Mouse (Mus musculus): ENCODE measurements around the gene Abi1.
"Not testable (repeated sequence)": the region's sequence is repeated elsewhere in the genome, so short reads cannot be mapped to it uniquely, and the experiment has no call there.

Abi1 gene

DNA sequence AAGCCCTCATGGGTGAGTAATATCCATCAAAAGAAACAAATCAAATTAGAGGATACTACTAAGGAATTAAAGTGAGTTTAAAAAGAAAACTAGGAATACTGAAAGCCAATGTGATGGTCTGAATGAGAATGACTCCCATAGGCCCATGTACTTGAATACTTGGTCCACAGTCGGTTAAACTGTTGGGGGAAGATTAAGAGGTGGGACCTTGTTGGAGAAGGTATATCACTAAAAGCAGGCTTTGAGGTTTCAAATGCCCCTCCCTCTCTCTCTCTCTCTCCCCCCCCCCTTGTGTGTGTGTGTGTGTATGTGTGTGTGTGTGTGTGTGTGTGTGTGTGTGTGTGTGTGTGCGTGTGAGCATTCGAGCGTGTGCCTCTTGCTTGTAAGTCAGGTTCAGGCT is 9.4 kb downstream of the Abi1 start:
- DNase-seq (ENCODE audit: low spot score) = no peak

DNA sequence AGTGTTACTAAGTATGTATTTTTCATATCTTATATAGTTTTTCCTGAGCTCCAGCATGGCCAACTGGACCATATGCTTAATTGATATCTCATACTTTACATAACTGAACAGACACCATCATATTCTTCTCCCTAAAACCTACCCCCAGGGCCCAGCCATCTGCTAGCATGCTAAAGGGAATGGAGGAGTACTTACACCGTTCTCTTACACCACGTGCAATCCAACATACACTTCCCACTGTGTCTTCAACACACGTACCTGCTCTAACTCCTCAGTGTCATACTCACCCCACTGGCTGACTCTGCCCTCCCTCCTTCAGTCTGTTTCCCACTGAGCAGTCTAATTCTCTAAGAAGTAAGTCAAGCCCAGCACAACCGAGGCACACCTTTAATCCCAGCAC is 11.2 kb downstream of the Abi1 start:
- no peak for DNase-seq (ENCODE audit: low spot score)

DNA sequence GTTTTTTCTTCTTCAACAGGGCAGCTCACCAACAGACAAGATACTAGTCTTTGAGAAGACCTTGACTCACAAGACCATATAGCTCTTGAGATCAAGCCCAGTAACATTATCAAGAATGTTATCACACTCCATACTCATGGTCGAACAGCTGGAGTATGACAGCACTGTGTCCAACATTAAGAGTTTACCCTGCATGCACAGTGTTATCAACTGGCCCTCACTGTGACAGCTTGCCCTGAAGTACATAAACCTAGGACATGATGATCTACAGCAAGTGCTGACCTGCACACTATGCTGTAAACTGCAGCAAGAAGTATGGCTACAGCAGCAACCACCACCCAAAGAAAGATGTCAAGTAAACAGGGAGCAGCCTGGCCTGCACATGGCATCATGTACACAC is 13.7 kb downstream of the Abi1 start:
- no peak for DNase-seq (ENCODE audit: low spot score)

DNA sequence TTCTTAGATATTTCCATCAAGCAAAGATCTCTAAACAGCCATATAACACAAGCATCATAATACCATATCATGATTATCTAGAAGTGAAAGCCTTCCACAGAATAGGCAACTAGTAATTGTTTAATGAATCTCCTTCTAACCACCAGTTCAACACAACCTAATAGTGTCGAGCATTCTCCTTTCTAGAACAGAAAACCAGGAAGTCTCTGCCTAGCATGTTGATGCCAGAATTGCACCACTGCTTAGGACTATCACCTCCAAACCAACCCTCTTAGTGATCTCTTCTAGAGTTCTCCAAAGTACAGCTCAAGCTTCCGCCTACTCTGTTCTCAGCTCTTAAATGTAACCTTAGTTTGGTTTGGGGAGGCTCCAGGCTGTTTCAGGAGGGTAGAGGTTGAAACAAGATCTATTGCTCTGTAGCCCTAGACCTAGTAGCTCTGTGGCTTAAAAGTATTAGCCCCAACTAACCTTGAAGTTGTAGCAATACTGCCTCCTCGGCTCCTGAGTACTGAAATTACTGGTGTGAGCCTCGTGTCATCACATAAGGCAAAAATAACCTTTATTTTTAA is 16.2 kb downstream of the Abi1 start:
- DNase-seq (ENCODE audit: low spot score) = no peak

DNA sequence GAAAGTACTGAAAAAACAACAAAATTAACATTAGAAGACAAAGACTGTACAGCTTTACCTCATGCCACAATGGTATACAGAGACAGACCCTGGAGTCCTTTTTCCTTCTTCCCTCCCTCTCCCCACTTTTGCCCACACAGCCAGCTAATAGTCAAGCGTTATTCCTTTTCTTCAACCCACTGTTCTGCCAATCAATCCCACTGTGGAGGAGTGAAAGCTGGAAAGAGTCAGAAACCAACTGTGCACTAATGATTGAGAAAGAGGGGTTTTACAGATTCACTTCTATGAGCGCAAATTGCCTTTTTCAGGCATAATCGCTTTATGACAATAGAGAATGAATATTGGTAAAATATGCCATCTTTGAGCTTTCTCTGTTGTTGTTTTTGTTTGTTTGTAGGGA is 17.0 kb downstream of the Abi1 start:
- DNase-seq (ENCODE audit: low spot score) = no peak

DNA sequence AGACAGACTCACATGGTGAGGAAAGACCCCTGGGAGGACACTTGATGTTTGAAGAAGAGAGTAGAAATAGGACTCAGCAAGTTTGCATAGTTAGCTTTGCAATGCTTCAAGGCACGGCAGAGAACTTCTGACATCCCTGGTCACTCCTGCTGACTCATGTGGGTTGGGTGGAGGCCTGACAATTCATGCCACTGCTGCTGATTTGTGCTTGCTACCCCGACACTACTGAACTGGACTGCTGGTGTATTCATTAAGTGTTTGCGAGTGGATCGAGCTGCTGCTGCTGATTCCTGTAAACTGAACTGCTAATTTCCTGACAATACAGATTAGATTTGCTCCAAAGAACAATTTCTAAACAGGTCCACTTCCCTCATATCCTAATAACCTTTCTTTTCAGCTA is 18.3 kb downstream of the Abi1 start:
- no peak for DNase-seq (ENCODE audit: low spot score)

DNA sequence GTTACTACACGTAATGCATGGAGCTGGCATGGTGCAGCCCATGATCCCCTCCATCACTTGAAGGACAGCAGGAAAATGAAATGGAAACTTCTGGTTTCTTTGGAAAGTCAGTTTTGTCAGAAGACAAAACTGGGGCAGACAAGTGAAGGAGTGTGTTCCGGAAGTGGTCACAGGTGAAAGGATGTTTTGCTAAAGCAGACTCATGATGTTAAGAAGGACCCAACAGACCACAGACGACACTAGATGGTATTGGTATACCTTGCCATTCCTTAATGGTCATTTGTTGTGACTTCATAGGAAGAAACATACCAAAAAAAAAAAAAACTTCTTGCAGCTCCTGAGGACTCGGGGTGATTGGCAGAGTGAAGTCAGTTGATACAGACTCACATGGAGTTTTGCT is 18.7 kb downstream of the Abi1 start:
- no peak for DNase-seq (ENCODE audit: low spot score)

DNA sequence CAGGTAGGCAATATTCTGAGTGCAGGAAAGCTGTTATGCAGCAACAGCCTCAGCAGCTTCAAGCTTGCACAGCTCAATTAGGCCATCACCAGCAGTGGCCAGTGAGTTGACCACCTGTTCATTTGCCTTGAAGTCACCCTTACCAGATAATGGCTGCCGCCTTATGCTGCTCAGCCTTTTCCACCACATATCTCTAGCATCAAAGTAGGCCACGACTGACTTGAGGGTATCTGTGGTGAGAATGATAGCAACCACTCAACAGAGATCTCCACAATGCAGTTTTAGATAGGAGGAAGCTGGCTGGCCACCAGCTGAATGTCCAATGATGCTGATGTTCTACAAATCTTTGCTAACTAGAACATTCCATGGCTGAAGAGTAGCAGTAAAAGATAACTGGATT is 20.9 kb downstream of the Abi1 start:
- no peak for DNase-seq (ENCODE audit: low spot score)

DNA sequence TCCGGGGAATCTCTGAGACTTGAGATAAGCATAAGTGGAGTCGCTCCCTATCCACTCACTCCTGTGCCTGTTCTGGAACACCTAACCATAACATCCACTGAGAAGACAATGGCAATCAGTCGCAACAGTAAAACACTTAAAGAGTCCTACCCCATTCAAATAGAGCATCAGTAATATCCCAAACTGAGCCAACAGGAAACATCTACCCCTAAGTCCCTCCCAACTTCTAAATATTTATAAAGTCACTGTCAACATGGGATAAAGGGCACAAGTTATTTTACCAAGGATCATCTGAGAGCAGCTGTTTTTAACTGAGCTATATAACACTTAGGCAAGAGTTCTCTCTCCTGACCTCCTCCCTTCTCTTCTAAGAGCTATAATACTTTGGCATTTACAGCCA is 23.9 kb downstream of the Abi1 start:
- no peak for DNase-seq (ENCODE audit: low spot score)

DNA sequence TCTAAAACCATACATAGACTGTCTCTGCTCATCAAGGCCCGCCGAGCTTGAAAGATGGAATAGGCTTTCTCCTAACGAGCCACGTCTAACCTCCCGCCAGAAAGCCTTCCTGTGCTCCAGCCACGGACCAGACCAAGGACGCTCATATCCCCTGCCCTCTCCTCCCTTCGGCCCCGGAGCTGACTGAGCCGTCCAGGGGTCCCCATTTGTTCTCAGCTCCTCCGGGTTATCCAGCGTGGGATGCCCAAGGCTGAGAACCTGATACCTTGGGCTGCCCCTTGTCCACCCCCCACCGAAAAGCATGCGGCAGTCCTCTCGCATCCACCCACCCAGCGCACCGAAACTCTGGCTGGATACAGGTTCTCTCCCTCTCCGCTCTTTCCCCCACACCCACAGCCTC is 24.7 kb downstream of the Abi1 start:
- DNase-seq (ENCODE audit: low spot score) = no peak

DNA sequence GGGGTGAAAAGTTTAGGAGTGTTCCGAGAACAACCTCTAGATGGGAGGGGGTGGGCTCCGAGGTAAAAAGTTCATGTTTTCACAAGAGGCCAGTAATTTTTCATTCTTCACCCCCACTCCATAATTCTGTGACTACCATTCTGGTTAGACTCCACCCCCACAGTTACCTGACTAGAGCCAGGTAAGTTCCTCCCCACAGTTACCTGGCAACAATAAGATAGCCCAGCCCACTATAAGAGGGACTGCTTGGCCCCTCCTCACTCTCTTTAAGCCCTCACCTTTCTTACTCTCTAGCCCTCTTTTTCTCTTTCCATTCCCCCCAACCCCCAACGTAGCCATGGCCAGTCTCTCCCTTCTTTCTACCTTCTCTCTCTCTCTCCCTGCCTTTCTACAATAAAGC is 25.1 kb downstream of the Abi1 start:
- not testable (repeated sequence) for DNase-seq (ENCODE audit: low spot score)

DNA sequence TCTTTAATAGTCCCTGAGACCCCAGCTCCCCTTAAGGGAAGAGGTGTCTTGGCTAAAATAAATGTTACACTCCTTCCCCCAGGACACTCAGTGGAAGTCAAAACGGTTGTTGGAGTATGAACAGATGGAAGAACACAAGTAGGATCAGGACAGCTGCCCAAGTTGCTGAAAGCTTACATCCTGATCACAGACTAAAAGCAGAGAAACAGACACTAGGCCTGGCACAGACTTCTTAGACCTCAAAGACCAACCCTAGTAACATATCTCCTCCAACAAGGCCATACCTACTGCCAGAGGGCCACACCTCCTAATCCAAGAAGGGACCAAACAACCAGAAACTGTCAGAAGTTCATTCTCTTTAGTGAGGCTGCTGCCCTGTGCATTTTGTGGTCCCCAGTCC is 31.8 kb downstream of the Abi1 start:
- DNase-seq (ENCODE audit: low spot score) = no peak

DNA sequence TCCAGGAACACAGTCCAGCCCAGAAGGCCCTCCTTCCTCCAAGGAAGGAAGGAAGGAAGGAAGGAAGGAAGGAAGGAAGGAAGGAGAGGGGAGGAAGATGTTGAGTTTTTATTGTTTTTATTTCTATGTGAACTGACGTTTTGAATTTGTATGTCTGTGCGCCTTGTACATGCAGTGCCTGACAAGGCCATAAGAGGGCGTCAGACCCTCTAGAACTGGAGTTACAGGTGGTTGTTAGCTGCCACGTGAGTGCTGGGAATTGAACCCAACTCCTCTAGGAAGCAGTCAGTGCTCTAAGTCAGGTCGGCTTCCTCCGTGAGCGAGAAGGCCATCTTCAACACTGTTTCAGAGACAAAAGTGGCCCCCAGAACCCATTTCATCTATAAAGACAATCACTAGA is 32.5 kb downstream of the Abi1 start:
- no peak for DNase-seq (ENCODE audit: low spot score)

DNA sequence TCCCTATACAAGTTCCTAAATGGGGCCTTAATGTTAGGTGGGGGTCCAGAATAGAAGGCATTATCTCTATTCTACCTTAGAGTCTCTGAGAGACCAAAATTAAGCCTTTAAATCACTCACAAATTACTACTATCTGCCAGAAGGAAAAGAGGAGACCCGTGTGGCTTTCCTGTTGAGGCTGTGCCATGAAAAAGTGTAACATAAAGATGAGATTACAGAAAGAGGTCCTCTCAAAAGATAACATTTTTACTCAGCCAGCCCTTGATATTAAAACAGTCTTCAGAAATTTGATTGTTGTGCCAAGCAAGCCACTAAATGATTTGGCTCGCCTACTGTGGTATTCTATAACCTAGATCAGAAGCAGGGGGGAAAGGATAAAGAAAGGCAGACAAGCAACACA is 32.9 kb downstream of the Abi1 start:
- DNase-seq (ENCODE audit: low spot score) = no peak

DNA sequence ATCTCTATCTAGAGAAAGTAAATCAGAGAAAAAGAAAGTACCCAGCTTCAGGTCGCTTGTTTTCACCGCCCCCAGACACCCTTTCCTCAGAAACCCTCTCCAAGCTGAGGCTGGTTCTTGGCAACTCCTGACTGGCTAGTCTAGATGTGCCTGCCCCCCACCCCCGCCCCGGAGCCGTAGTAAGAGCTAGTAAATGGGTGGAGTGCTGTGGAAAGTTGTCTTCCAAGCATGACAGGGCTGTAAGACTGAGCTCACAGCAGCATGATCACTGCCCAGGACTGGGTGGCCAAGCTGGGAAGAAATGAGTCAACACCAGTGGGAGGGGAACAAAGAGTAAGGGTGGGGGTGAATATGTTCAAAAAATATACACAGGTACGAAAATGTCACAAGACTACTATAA is 33.8 kb downstream of the Abi1 start:
- no peak for DNase-seq (ENCODE audit: low spot score)

DNA sequence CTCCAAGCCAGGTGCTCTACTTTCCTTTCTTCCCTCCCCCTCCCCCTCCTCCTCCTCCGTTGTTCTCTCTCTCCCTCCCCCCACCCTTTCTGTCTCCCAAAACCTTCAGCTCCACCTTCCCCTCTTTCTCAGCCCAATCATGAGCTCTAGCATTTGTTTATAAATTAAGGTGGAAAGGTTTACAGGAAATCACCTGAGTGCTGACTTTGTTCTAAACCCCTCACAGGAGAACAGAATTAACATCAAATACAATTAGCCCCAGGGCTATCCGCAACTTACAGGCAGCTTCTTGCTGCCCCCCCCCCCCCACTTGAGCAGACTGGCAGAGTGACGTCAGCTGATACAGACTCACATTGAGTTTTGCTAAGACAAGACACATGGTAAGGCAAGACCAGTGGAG is 37.4 kb downstream of the Abi1 start:
- DNase-seq (ENCODE audit: low spot score) = no peak

DNA sequence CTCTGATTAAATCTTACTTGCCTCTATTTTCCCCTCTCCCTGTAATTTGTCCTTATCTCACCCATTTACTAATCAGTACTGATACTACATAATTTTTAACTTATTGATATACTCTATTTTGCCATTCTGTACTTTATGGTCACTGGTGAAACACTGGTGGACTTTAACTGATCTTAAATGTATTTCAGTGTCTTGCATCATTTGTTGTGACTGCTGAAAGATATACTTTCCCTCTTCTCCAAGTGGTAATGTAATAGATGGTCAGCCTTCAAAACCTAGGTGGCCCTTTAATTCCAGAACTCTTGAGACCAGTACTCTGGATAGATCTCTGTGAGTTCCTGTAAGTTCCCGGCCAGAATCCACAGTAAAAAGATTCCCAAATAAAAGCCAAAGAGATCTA is 40.4 kb downstream of the Abi1 start:
- DNase-seq (ENCODE audit: low spot score) = no peak

DNA sequence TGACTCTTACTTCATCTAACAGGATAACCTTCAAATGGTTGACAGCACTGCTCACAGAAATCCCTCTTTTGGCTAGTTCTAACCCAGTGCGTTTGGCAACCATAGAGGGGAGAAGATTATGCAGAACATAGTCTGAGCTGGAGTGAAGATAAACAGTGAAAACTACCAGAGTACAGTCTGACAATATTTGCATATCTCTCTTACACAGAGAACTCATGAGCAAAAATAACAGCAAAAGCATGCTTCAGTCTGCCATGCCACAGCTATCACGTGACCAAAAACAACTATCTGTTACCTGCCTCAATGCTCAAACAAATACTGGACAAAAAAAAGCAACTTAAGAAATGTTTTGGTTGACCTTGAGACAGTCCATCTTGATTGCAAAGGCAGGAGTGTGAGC is 41.2 kb downstream of the Abi1 start:
- no peak for DNase-seq (ENCODE audit: low spot score)

DNA sequence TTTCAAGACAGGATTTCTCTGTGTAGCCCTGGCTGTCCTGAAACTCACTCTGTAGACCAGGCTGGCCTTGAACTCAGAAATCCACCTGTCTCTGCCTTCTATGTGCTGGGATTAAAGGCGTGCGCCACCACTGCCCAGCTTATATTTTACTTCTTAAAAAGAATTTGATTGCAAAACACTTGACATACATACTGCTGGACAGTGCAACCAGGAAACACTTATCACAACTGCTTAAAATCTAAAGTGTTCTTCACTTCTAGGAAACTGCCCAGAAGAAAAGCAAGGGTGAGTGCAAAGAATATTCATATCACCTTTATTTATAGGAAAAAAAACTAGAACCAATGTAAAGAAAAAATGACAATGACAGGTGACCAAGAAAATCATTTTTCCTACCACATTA is 42.0 kb downstream of the Abi1 start:
- DNase-seq (ENCODE audit: low spot score) = no peak

DNA sequence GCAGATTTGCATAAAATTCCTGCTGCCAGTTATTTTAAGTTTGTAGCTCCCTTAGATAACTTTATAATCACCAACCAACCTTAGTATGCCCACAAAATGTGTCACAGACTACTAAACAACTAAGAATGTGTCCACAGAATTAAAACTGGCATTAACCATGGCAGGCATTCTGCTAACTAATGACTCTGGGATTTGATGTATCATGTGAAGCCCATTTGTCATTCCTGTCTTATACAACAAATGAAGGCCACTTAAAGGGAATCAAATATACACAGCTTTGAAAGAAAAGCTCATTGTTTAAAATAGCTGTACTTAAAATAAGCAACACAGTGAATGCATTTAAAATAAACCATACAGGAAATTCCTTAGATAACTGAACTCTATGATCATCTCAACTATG is 44.0 kb downstream of the Abi1 start:
- DNase-seq (ENCODE audit: low spot score) = no peak

DNA sequence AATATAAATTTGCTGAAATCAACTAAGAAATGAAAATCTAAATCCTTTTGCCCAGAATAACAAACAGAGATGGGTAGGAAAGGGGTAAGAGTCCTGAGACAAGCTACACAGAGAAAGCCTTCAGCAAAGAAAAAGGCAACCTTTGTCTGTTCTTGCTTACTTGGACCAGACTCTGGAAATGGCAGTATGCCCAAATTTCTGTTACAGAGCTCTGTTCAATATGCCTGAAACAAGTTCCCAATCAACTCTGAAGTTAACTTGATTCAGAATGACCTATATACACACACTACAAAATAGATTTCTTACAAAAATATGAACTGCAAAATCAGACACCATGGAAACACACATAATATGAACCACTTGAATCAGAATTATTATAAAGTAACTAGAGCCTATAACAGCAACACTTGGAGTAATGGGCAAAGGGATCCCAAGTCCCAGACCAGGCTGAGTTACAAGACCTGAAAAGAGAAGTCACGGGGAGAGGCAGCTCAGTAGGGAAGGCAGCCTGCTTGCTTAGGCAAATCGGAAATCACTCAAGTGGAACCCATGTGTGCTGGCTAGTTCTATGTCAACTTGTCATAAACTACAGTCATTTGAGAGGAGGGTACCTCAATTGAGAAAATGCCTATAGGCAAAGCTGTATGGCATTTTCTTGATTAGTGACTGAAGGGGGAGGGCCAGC is 53.9 kb downstream of the Abi1 start:
- no peak for DNase-seq (ENCODE audit: low spot score)

DNA sequence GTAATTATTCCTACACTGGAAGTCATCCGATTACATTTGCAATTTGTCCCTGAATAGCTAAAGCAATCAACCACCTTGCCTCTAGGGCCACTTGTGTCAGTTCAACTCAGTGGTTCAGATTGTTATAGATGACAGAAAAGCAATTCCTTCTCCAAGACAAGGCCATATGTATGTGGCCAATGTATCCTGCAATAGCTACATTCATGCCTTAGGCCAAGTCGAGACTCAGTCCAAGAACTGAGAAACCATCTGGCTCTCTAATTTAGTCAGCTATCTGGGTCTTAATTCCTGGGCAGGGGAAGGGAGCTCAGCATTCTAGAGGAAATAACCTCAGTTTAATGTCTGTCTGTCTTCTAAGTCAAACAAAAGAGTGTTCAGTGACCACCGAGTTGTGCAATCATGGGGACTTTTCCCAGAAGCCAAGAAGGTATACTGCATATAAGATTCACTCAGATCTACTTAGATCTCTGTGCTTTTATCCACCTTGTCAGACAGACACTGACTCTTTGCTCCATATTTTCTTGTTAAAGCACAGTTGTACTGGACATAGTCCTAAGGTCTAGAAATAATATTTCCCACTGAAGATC is 62.6 kb downstream of the Abi1 start:
- no peak for DNase-seq (ENCODE audit: low spot score)

DNA sequence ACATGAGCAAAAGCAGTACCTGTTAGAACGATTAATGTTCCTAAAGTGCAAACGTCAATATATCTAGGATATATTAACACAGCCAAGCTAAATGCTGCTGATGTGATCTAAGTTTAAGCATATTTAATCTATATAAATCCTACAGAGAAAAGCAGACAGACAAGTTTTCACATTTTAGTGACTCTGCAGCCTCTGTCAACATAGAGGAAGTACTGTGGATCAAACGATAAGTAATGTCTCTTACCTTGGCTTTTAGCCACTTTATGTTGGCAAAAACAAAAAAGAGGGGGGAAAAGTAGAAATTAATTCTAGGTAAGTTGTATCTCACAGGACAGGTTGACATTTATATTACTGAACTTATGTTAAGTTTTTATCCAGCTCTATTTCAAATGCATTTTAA is 77.1 kb downstream of the Abi1 start:
- DNase-seq (ENCODE audit: low spot score) = no peak

DNA sequence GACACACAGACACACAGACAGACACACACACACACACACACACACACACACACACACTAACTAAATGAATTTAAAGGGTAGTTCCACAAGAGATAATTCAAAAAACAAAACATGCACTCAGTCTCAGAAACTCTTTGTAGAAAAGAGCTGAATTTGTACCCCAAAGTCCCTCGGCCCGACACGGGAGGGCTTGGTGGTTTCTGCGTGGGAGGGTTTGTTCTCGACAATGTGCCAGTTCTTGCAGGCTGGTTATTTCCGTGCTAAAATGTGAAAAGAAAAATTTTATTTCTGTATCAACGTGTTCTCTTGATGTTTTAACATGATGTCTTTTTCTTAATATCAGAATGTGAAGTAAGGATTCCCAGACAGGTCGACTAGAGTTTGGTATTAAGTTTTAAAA is 77.8 kb downstream of the Abi1 start:
- no peak for DNase-seq (ENCODE audit: low spot score)
